Mouse (Mus musculus) liver, embryonic 12.5 days (tissue): ENCODE measurements around the gene Raet1e. TPM values are rescaled to one million over a fixed set of nuclear protein-coding genes. Genes with fewer than 3 reads are reported as not detected.
"Not testable (repeated sequence)": the region's sequence is repeated elsewhere in the genome, so short reads cannot be mapped to it uniquely, and the experiment has no call there.

Experiments
- ATAC-seq: fragments of 200-750 bp; cut with Nextera tagmentation; 2 replicates; pipeline ENCODE4 v1.8.0; 2017; ENCODE audit warnings: moderate number of reproducible peaks, mild to moderate bottlenecking, moderate library complexity
- H3K27ac ChIP-seq: fragments of 300-500 bp; sonication (generic); 2 replicates; pipeline ENCODE4 v1.5.1; 2016; ENCODE audit warnings: mild to moderate bottlenecking
- H3K27me3 ChIP-seq: fragments of 300-500 bp; sonication (generic); replicated peaks from 2 replicates; pipeline ENCODE4 v1.6.1; 2016; ENCODE audit warnings: mild to moderate bottlenecking, moderate library complexity
- H3K36me3 ChIP-seq: fragments of 300-500 bp; sonication (generic); 2 replicates; pipeline ENCODE4 v1.6.1; 2016; ENCODE audit warnings: mild to moderate bottlenecking, moderate library complexity
- H3K4me1 ChIP-seq: fragments of 300-500 bp; sonication (generic); 2 replicates; pipeline ENCODE4 v1.6.1; 2016
- H3K4me2 ChIP-seq: fragments of 300-500 bp; sonication (generic); 2 replicates; pipeline ENCODE4 v1.6.1; 2016; ENCODE audit warnings: mild to moderate bottlenecking, moderate library complexity
- H3K4me3 ChIP-seq: fragments of 300-500 bp; sonication (generic); 2 replicates; pipeline ENCODE4 v1.5.1; 2016; ENCODE audit warnings: mild to moderate bottlenecking, moderate library complexity
- H3K9ac ChIP-seq: fragments of 300-500 bp; sonication (generic); 2 replicates; pipeline ENCODE4 v1.6.1; 2016; ENCODE audit warnings: mild to moderate bottlenecking, moderate library complexity
- H3K9me3 ChIP-seq: fragments of 300-500 bp; sonication (generic); replicated peaks from 2 replicates; pipeline ENCODE4 v1.6.1; 2016; ENCODE audit warnings: mild to moderate bottlenecking, moderate library complexity
- WGBS: fragments of 180-500 bp; shearing (Covaris S2); methylation state at CpG from one replicate; pipeline ENCODE4 v1.1.7; 2016; ENCODE audit not compliant: insufficient replicate concordance; 5-methylcytosine and 5-hydroxymethylcytosine counted together
- polyA plus RNA-seq: library from polyadenylated mRNA; unstranded; fragments of >200 nt; fragmentation: Nextera tagmentation; extraction: Ambion mirVana; gene quantifications from 2 replicates; pipeline ENCODE4 v1.2.1, GENCODE M21; 2016

The Raet1e gene
- polyA plus RNA-seq, 1 experiment from 2014 or later = 1.3 TPM

GRCm38 (mm10) chr10:22302344-22303057 is 144.1 kb downstream of the Raet1e start:
- H3K27ac ChIP-seq = no peak overlapping the region
- H3K36me3 ChIP-seq = no peaks in the 10 kb centered on the region
- no peaks in the 10 kb centered on the region for H3K27me3 ChIP-seq
- H3K4me1 ChIP-seq = no peaks in the 10 kb centered on the region
- no peaks in the 10 kb centered on the region for H3K9me3 ChIP-seq
- no peak overlapping the region for H3K4me3 ChIP-seq
- H3K4me2 ChIP-seq = no peak overlapping the region
- H3K9ac ChIP-seq = no peak overlapping the region
- ATAC-seq = no peak
- WGBS = 28% methylated on average over 5 of the region's 5 CpGs

- Histone ChIP-seq H3K4me3 (no peak overlapping the region), H3K9ac (no peak overlapping the region), H3K27me3 (no peaks in the 10 kb centered on the region), H3K4me2 (no peak overlapping the region), H3K4me1 (no peaks in the 10 kb centered on the region), H3K27ac (no peak overlapping the region), H3K36me3 (no peaks in the 10 kb centered on the region), H3K9me3 (no peaks in the 10 kb centered on the region)
- no peak for ATAC-seq
- WGBS = 68% methylated on average over 6 of the region's 6 CpGs
These were observed 145.4 kb downstream of the Raet1e start for GRCm38 (mm10) chr10:22303736-22304135.

DNA sequence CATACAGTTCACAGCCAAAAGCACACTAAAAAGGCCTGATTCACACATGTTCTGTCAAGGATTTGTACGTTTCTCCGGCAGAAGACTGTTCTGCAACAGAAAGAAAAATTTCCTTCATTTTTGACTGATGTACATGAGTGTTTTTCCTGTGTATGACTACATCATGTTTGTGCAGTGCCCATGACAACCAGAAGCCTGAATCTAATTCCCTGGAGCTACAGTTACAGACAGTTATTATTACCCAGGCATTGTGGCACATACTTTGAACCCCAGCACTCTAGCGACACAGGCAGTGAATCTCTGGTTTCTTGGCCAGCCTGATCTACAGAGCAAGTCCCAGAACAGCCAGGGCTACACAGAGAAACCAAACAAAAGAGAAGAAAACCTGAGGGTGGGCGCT is 147.4 kb downstream of the Raet1e start:
- Histone ChIP-seq H3K4me3 (no peak overlapping the region), H3K4me2 (no peak overlapping the region), H3K4me1 (no peaks in the 10 kb centered on the region), H3K27me3 (no peaks in the 10 kb centered on the region), H3K9me3 (no peaks in the 10 kb centered on the region), H3K9ac (no peak overlapping the region), H3K27ac (no peak overlapping the region), H3K36me3 (no peaks in the 10 kb centered on the region)
- no peak for ATAC-seq
- WGBS = 66% methylated on average over 4 of the region's 4 CpGs

DNA sequence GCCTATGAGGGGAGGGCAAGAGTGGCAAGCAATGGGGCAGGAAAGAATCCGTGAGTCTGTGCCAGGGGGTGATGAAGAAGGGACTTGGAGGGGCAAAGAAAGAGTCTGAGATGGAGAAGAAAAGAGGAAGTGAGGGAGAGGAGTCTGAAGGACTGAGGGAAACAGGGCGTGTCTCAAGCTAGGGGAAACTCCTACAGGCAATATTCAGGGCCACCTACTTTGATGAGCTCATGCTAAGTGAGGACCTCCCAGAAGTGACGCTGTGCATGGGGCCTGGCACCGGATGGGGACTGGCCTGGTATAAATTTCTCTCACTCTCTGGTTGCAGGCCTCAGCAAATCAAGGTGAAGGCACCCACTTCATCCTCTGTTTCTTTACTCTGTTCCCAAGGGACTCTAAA is 148.1 kb downstream of the Raet1e start:
- no peaks in the 10 kb centered on the region for H3K36me3 ChIP-seq
- peak; percentile 76 for ATAC-seq
- WGBS = 25% methylated on average over 4 of the region's 4 CpGs
- no peak overlapping the region for H3K9ac ChIP-seq
- H3K4me3 ChIP-seq = peak overlapping the region; percentile 24
- no peaks in the 10 kb centered on the region for H3K9me3 ChIP-seq
- no peaks in the 10 kb centered on the region for H3K4me1 ChIP-seq
- H3K27ac ChIP-seq = no peak overlapping the region
- H3K27me3 ChIP-seq = no peaks in the 10 kb centered on the region
- H3K4me2 ChIP-seq = peak overlapping the region; percentile 46

DNA sequence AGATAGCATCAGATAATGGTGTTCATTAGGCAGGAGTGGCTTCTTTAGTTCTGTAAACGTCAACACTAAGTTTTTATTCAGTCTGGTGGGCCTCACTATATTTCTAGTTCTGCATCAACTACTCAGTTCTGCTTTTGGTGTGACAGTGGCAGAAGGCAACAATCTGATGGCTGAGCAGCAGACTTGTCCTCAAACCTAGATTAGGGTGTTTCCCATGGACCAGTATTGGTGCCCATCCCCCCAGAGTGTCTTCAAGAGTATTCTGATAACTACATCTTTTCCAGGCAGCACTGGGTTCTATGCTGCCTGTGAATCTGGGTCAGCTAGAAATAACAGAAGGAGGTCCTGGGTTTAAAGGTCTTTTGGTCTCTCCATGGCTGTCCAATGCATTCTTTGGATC is 149.9 kb downstream of the Raet1e start:
- Histone ChIP-seq H3K27me3 (no peaks in the 10 kb centered on the region), H3K4me3 (no peak overlapping the region), H3K36me3 (no peaks in the 10 kb centered on the region), H3K4me2 (no peak overlapping the region), H3K27ac (no peak overlapping the region), H3K4me1 (no peaks in the 10 kb centered on the region), H3K9ac (no peak overlapping the region), H3K9me3 (no peaks in the 10 kb centered on the region)
- 40% methylated on average over 1 of the region's 1 CpGs for WGBS
- no peak for ATAC-seq

DNA sequence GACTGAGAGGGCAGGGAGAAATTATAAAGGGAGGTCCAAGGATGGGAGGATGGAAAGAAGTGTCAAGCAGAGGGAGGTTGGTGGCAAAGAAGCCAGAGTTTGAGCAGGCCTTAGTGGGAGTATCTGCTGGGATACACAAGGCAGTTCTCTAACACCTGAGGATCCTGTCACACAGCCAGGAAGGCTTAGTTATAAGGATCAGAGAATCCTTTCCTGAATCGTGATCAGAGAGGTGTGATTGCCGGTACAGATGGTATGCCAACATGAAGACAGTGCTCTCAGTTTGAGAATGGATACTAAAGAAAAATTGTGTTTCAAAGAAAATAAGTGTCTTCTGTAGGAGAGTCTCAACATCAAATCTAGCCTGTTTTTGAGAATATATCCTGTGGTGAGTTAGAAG is 164.5 kb downstream of the Raet1e start:
- Histone ChIP-seq H3K4me3 (no peak overlapping the region), H3K36me3 (no peaks in the 10 kb centered on the region), H3K27me3 (no peaks in the 10 kb centered on the region), H3K9me3 (no peaks in the 10 kb centered on the region), H3K4me1 (no peaks in the 10 kb centered on the region), H3K9ac (no peak overlapping the region), H3K27ac (no peak overlapping the region), H3K4me2 (no peak overlapping the region)
- 73% methylated on average over 2 of the region's 2 CpGs for WGBS
- no peak for ATAC-seq

- H3K4me3 ChIP-seq, H3K4me1 ChIP-seq, H3K9ac ChIP-seq, H3K27me3 ChIP-seq, H3K36me3 ChIP-seq, H3K27ac ChIP-seq, H3K4me2 ChIP-seq, H3K9me3 ChIP-seq, ATAC-seq: not testable (repeated sequence)
- 46% methylated on average over 4 of the region's 4 CpGs for WGBS
These were observed 187.4 kb downstream of the Raet1e start for GRCm38 (mm10) chr10:22345721-22346120.

- not testable (repeated sequence) for H3K9ac ChIP-seq, H3K4me2 ChIP-seq, H3K27me3 ChIP-seq, H3K9me3 ChIP-seq, H3K27ac ChIP-seq, H3K4me1 ChIP-seq, H3K4me3 ChIP-seq, H3K36me3 ChIP-seq, ATAC-seq
- whole genome bisulfite sequencing = 40% methylated on average over 5 of the region's 6 CpGs
These were observed 195.3 kb downstream of the Raet1e start for GRCm38 (mm10) chr10:22353548-22354195.

DNA sequence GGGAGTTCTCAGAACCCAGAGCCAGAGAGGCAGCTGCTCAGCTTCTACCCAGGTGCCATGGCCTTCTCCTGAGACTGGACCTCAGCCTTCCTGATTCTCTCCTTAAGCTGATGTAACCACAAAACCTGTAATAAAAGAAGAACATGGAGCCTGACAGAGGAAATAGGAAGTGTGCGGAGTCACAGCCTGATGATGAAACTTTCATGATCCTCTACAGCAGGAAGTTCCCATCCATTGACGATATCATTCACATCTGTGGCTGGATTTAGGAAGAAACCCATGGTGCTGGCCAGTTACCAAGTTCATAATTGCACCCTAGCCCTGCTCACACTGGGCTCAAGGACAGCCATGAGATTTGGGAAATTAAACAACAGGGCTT is 195.8 kb downstream of the Raet1e start:
- ATAC-seq = not testable (repeated sequence)
- 35% methylated on average over 2 of the region's 2 CpGs for WGBS

GRCm38 (mm10) chr10:22357373-22357772 is 199.0 kb downstream of the Raet1e start:
- H3K36me3 ChIP-seq, H3K4me3 ChIP-seq, ATAC-seq, H3K27me3 ChIP-seq, H3K9me3 ChIP-seq, H3K4me2 ChIP-seq, H3K9ac ChIP-seq, H3K27ac ChIP-seq, H3K4me1 ChIP-seq: not testable (repeated sequence)
- WGBS = 31% methylated on average over 1 of the region's 1 CpGs

More for the DNA sequence above, 195.8 kb downstream of the Raet1e start:
- H3K4me2 ChIP-seq, H3K36me3 ChIP-seq, H3K9ac ChIP-seq, H3K9me3 ChIP-seq, H3K4me3 ChIP-seq, H3K27ac ChIP-seq, H3K27me3 ChIP-seq, H3K4me1 ChIP-seq: not testable (repeated sequence)

DNA sequence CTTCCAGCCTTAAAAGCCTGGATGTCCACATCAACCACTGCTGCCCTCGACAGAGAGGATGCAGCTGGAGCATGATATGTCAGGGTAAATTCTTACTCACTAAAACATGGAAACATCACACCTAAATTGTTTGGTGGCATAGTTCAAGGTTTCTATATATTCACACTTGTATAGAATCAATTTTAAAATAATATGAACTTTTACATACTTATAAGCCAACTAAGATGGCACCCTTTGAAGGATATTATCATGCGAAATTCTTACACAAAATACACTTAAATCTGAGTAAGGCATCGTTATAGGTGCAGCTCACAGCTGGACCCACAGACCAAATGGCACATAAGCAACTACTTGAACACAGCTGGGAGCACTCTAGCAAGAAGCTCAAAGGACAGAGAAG is 201.9 kb downstream of the Raet1e start, which contains the start of gene Raet1d:
Gene Raet1d, plus strand, starts transcription at position 301 of the 400 bp plus-strand sequence.
- not testable (repeated sequence) for ATAC-seq, H3K4me3 ChIP-seq, H3K9me3 ChIP-seq, H3K9ac ChIP-seq, H3K4me2 ChIP-seq, H3K27ac ChIP-seq, H3K27me3 ChIP-seq, H3K4me1 ChIP-seq, H3K36me3 ChIP-seq
- 43% methylated on average over 3 of the region's 3 CpGs for WGBS

GRCm38 (mm10) chr10:22360957-22361356 is 202.6 kb downstream of the Raet1e start:
- H3K27ac ChIP-seq, H3K4me2 ChIP-seq, H3K9me3 ChIP-seq, ATAC-seq, H3K4me3 ChIP-seq, H3K9ac ChIP-seq, H3K4me1 ChIP-seq, H3K27me3 ChIP-seq, H3K36me3 ChIP-seq: not testable (repeated sequence)
- WGBS = 28% methylated on average over 2 of the region's 2 CpGs
